Mouse (Mus musculus): ENCODE measurements around the gene Fam184b.

- TF ChIP-seq CTCF (IDR thresholded peaks at IDR 0.05; ENCODE audit: low read depth) (no peak), EP300 (IDR thresholded peaks at IDR 0.05; ENCODE audit: low read depth) (no peak)
Measured at GRCm38 (mm10) chr5:45595363-45596039, 43.9 kb downstream of the Fam184b start.

Measured in heart, postnatal 0 days (tissue).